Mouse (Mus musculus): ENCODE results near the gene 0610012G03Rik.
A peak's percentile ranks its signal among the peaks of the same experiment; 100 is the strongest.

DNA sequence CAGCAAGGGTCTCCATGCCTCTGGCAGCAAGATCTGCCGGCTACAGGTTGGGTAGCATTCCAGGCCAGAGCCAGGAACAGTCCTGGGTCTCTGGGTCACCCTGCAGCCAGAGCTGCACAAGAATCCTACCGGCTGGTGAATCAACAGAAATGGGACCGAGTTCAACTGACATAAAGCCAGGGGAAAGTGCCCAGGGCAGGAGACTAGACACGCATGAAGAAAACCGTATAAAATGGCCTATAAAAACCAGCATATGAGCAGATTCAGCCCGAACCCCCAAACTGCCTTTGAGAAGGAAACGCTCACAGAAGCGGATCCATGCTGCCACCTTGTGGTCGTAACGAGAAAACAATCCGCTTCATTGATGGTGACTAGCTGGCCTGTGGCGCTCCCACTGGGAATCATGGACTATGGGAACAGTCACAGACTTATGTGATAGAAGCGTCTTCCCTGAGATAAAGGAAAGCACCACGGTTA lies 30.0 kb downstream of the 0610012G03Rik start:
- TF ChIP-seq POLR2A (IDR thresholded peaks at IDR 0.05; ENCODE audit: borderline replicate concordance, extremely low read depth, insufficient read depth, insufficient read length, poor library complexity, severe bottlenecking) (no peak), CTCF (IDR thresholded peaks at IDR 0.05; ENCODE audit: borderline replicate concordance, extremely low read depth, insufficient read depth, insufficient read length) (peak; percentile 98)

Measured in brain, embryonic 14.5 days (tissue).